Mouse (Mus musculus) NIH3T3 (cell line): ENCODE results near the gene Tsc22d4.
A peak's percentile ranks its signal among the peaks of the same experiment; 100 is the strongest.

Source experiments
- DNase-seq: peaks from one replicate; pipeline ENCODE4 v3.0.0-alpha.2; 2012; ENCODE audit warnings: low read depth

Gene Tsc22d4

GRCm38 (mm10) chr5:137764609-137765340 is 19.2 kb downstream of the Tsc22d4 start:
- DNase-seq: no peak

GRCm38 (mm10) chr5:137766270-137766669 is 20.7 kb downstream of the Tsc22d4 start:
- peak; percentile 55 for DNase-seq

GRCm38 (mm10) chr5:137768475-137768874 is 22.9 kb downstream of the Tsc22d4 start:
- no peak for DNase-seq

GRCm38 (mm10) chr5:137770709-137771108 is 25.2 kb downstream of the Tsc22d4 start:
- DNase-seq: peak; percentile 83

- no peak for DNase-seq
These were observed 27.2 kb downstream of the Tsc22d4 start for GRCm38 (mm10) chr5:137772755-137773154.

- no peak for DNase-seq
These were observed 30.2 kb downstream of the Tsc22d4 start for GRCm38 (mm10) chr5:137775587-137776290.

GRCm38 (mm10) chr5:137776408-137776918 is 30.9 kb downstream of the Tsc22d4 start:
- peak; percentile 61 for DNase-seq

GRCm38 (mm10) chr5:137777267-137777845 is 31.8 kb downstream of the Tsc22d4 start:
- no peak for DNase-seq

- DNase-seq: peak; percentile 99
These were observed 33.1 kb downstream of the Tsc22d4 start, which contains the start of gene Ppp1r35 for GRCm38 (mm10) chr5:137778635-137779034. Ppp1r35 (plus strand) TSS chr5:137778849.

GRCm38 (mm10) chr5:137779053-137779933 is 33.8 kb downstream of the Tsc22d4 start:
- DNase-seq: peak; percentile 48

GRCm38 (mm10) chr5:137781661-137782060 is 36.1 kb downstream of the Tsc22d4 start:
- no peak for DNase-seq

- DNase-seq: no peak
These were observed 37.4 kb downstream of the Tsc22d4 start for GRCm38 (mm10) chr5:137782776-137783522.

- no peak for DNase-seq
These were observed 38.5 kb downstream of the Tsc22d4 start for GRCm38 (mm10) chr5:137783901-137784540.

GRCm38 (mm10) chr5:137784546-137784945 is 39.0 kb downstream of the Tsc22d4 start:
- DNase-seq: no peak

GRCm38 (mm10) chr5:137785164-137786031 is 39.9 kb downstream of the Tsc22d4 start:
- no peak for DNase-seq

GRCm38 (mm10) chr5:137786109-137786942 is 40.8 kb downstream of the Tsc22d4 start:
- DNase-seq: peak; percentile 100

- DNase-seq: peak; percentile 97
These were observed 41.8 kb downstream of the Tsc22d4 start, which contains the start of the genes Mepce and Zcwpw1 for GRCm38 (mm10) chr5:137787151-137787928. Mepce (minus strand) TSS chr5:137787655. Zcwpw1 (plus strand) TSS chr5:137787798.

GRCm38 (mm10) chr5:137788171-137788570 is 42.6 kb downstream of the Tsc22d4 start:
- DNase-seq: no peak
